Mouse (Mus musculus): ENCODE data around the gene Trim61. TPM values are rescaled to one million over a fixed set of nuclear protein-coding genes. Genes with fewer than 3 reads are reported as not detected.
"Not testable (repeated sequence)": the region's sequence is repeated elsewhere in the genome, so short reads cannot be mapped to it uniquely, and the experiment has no call there.

Trim61 gene
- polyA plus RNA-seq, 1 experiment from 2014 or later, result not detected

- Histone ChIP-seq H3K36me3 (replicated peaks) (no peaks in the 10 kb centered on the region), H3K4me2 (no peak overlapping the region), H3K4me1 (peaks cover 12% of the 10 kb centered on the region), H3K9me3 (no peaks in the 10 kb centered on the region), H3K4me3 (no peak overlapping the region), H3K27ac (no peak overlapping the region), H3K9ac (no peak overlapping the region), H3K27me3 (replicated peaks) (no peaks in the 10 kb centered on the region)
- ATAC-seq (replicated peaks), result no peak
- whole genome bisulfite sequencing, result 47% methylated on average over 2 of the region's 2 CpGs
Observed at GRCm38 (mm10) chr8:65034136-65034535, 15.8 kb upstream of the Trim61 start.

GRCm38 (mm10) chr8:65033056-65033455 is 14.7 kb upstream of the Trim61 start:
- WGBS, result 82% methylated on average over 13 of the region's 13 CpGs
- Histone ChIP-seq H3K27me3 (replicated peaks) (no peaks in the 10 kb centered on the region), H3K9me3 (no peaks in the 10 kb centered on the region), H3K9ac (no peak overlapping the region), H3K4me2 (no peak overlapping the region), H3K4me1 (peaks cover 12% of the 10 kb centered on the region), H3K27ac (no peak overlapping the region), H3K36me3 (replicated peaks) (no peaks in the 10 kb centered on the region), H3K4me3 (no peak overlapping the region)
- no peak for ATAC-seq (replicated peaks)

DNA sequence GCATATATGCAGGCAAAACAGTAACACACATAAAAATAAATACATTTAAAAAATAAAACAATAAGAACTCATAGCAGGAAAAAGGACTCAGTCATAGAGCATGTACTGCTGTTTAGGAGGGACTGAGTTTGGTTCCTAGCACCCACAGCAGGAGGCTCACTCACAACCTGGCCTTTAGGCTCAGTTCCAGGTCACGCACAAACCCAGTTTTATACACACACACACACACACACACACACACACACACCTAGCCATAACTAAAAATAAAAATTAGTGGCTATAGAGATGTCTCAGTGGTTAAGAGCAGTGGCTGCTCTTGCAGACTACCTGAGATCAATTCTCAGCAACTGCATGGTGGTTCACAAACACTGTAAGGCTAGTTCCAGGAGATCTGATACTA is 13.8 kb upstream of the Trim61 start:
- no peak for ATAC-seq (replicated peaks)
- Histone ChIP-seq H3K4me3 (no peak overlapping the region), H3K27me3 (replicated peaks) (no peaks in the 10 kb centered on the region), H3K36me3 (replicated peaks) (no peaks in the 10 kb centered on the region), H3K9me3 (no peaks in the 10 kb centered on the region), H3K27ac (no peak overlapping the region), H3K4me1 (peaks cover 10% of the 10 kb centered on the region), H3K4me2 (no peak overlapping the region), H3K9ac (no peak overlapping the region)
- 87% methylated on average over 1 of the region's 1 CpGs for WGBS

- no peak for ATAC-seq (replicated peaks)
- 81% methylated on average over 4 of the region's 4 CpGs for WGBS
- no peak overlapping the region for H3K27ac ChIP-seq
Observed at GRCm38 (mm10) chr8:65030735-65031485, 12.6 kb upstream of the Trim61 start.

DNA sequence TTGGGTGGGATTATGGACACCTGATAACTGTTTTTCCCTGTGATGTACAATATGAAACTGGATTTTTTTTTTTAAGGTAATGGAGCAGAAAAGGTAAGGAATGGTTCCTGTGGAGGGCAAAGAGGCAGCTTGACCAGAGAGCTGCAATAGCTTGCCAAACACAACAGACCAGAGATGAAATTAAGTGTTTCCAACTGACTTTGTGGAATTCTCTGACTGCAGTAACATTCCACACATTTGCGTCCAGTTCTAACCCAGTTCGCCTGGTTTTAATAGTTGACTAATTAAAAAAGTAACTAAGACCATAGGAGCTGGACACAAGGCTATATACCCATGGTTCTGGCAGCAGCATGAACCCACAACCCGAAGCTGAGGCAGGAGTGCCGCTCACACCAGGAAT is 11.5 kb upstream of the Trim61 start:
- H3K27ac ChIP-seq, result no peak overlapping the region

More at GRCm38 (mm10) chr8:65030735-65031485, 12.6 kb upstream of the Trim61 start:
- H3K9ac ChIP-seq, result no peak overlapping the region
- no peaks in the 10 kb centered on the region for H3K36me3 ChIP-seq (replicated peaks)
- no peak overlapping the region for H3K4me2 ChIP-seq
- no peak overlapping the region for H3K4me3 ChIP-seq
- H3K27me3 ChIP-seq (replicated peaks), result no peaks in the 10 kb centered on the region
- peaks cover 7% of the 10 kb centered on the region; the same call in 1 of the 2 replicates for H3K4me1 ChIP-seq
- no peaks in the 10 kb centered on the region for H3K9me3 ChIP-seq

GRCm38 (mm10) chr8:65028959-65029686 is 10.8 kb upstream of the Trim61 start:
- Histone ChIP-seq H3K9me3 (no peaks in the 10 kb centered on the region), H3K36me3 (replicated peaks) (no peaks in the 10 kb centered on the region), H3K27ac (no peak overlapping the region), H3K9ac (no peak overlapping the region), H3K27me3 (replicated peaks) (no peaks in the 10 kb centered on the region), H3K4me1 (no peaks in the 10 kb centered on the region), H3K4me2 (no peak overlapping the region), H3K4me3 (no peak overlapping the region)
- 73% methylated on average over 12 of the region's 12 CpGs for WGBS
- no peak for ATAC-seq (replicated peaks)

More for the DNA sequence above, 11.5 kb upstream of the Trim61 start:
- Histone ChIP-seq H3K4me2 (no peak overlapping the region), H3K9ac (no peak overlapping the region), H3K4me1 (no peaks in the 10 kb centered on the region), H3K9me3 (no peaks in the 10 kb centered on the region), H3K36me3 (replicated peaks) (no peaks in the 10 kb centered on the region), H3K27me3 (replicated peaks) (no peaks in the 10 kb centered on the region), H3K4me3 (no peak overlapping the region)
- WGBS, result 94% methylated on average over 4 of the region's 4 CpGs
- no peak for ATAC-seq (replicated peaks)

- Histone ChIP-seq H3K4me3 (no peak overlapping the region), H3K27ac (no peak overlapping the region), H3K36me3 (replicated peaks) (no peaks in the 10 kb centered on the region), H3K4me1 (no peaks in the 10 kb centered on the region), H3K27me3 (replicated peaks) (no peaks in the 10 kb centered on the region), H3K9ac (no peak overlapping the region), H3K9me3 (no peaks in the 10 kb centered on the region), H3K4me2 (no peak overlapping the region)
- WGBS, result 52% methylated on average over 8 of the region's 8 CpGs
- ATAC-seq (replicated peaks), result peak; percentile 67; the same call in 1 of the 2 replicates
Observed at GRCm38 (mm10) chr8:65022485-65022884, 4.2 kb upstream of the Trim61 start.

- WGBS, result 72% methylated on average over 6 of the region's 6 CpGs
- not testable (repeated sequence) for H3K4me1 ChIP-seq, H3K4me2 ChIP-seq
Observed at GRCm38 (mm10) chr8:65007616-65008015, 10.7 kb downstream of the Trim61 start.

DNA sequence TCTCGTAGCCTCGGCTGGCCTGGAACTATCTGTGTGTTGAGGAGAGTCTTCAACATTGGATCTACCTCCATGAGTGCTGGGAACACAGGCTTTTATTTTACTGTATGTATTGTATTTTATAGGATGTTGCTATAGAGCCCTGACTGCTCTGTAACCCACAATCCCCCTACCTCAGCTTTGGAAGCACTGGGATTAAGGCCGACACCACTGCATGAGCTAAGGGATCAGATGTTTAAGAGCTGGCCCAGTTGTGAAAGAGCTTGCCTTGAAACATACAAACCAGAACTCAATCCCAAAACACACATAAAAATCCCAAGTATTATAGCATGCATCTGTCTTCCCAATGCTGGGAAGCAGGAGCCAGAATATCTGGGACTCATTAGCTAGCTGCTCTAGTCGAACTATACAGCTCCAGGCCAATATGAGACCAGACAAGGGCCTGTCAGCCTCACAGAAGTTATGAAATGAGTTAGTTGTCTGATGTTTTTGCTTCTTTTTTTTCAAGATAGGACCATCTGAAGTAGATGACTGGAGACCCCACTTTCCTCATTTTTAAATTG is 19.4 kb downstream of the Trim61 start:
- Histone ChIP-seq H3K4me1 (no peaks in the 10 kb centered on the region), H3K4me3 (no peak overlapping the region), H3K27me3 (replicated peaks) (no peaks in the 10 kb centered on the region), H3K9ac (no peak overlapping the region), H3K27ac (no peak overlapping the region), H3K9me3 (no peaks in the 10 kb centered on the region), H3K36me3 (replicated peaks) (no peaks in the 10 kb centered on the region), H3K4me2 (no peak overlapping the region)
- ATAC-seq (replicated peaks), result no peak
- WGBS, result 85% methylated on average over 4 of the region's 4 CpGs

More at GRCm38 (mm10) chr8:65007616-65008015, 10.7 kb downstream of the Trim61 start:
- not testable (repeated sequence) for ATAC-seq (replicated peaks); H3K9me3 ChIP-seq; H3K36me3 ChIP-seq (replicated peaks); H3K4me3 ChIP-seq; H3K27ac ChIP-seq; H3K9ac ChIP-seq; H3K27me3 ChIP-seq (replicated peaks)

GRCm38 (mm10) chr8:64987731-64988130 is 30.6 kb downstream of the Trim61 start, which contains the start of gene Trim75:
Trim75 (minus strand) TSS chr8:64987831.
- H3K4me1 ChIP-seq, result no peaks in the 10 kb centered on the region
- no peak within 1 kb of the TSS for H3K9ac ChIP-seq
- no peaks in the 10 kb centered on the region for H3K36me3 ChIP-seq (replicated peaks)
- WGBS, result 87% methylated on average over 4 of the region's 4 CpGs
- no peaks in the 10 kb centered on the region for H3K27me3 ChIP-seq (replicated peaks)
- H3K4me2 ChIP-seq, result no peak within 1 kb of the TSS
- H3K9me3 ChIP-seq, result no peaks in the 10 kb centered on the region
- H3K4me3 ChIP-seq, result no peak within 1 kb of the TSS
- no peak for ATAC-seq (replicated peaks)
- H3K27ac ChIP-seq, result no peak within 1 kb of the TSS

- WGBS, result 77% methylated on average over 20 of the region's 20 CpGs
- Histone ChIP-seq H3K9me3 (no peaks in the 10 kb centered on the region), H3K4me3 (no peak overlapping the region), H3K4me2 (no peak overlapping the region), H3K4me1 (no peaks in the 10 kb centered on the region), H3K27me3 (replicated peaks) (no peaks in the 10 kb centered on the region), H3K27ac (no peak overlapping the region), H3K36me3 (replicated peaks) (no peaks in the 10 kb centered on the region), H3K9ac (no peak overlapping the region)
- no peak for ATAC-seq (replicated peaks)
Observed at GRCm38 (mm10) chr8:64983150-64983897, 35.0 kb downstream of the Trim61 start.
